Mouse (Mus musculus) gastrocnemius, postnatal 10 days (tissue): ENCODE data around the gene Dlgap1. TPM values are rescaled to one million over a fixed set of nuclear protein-coding genes. Genes with fewer than 3 reads are reported as not detected.

Experiments used
- DNase-seq: peaks from one replicate; pipeline ENCODE4 v3.0.0; 2021; ENCODE audit warnings: mixed read lengths
- total RNA-seq, 2 experiments: library from RNA; stranded (reverse); gene quantifications; 2 replicates each; pipeline ENCODE4 v1.2.3; 2021

Gene Dlgap1
- total RNA-seq, 2 experiments from 2014 or later = 0.78 to 1.4 TPM

GRCm38 (mm10) chr17:70762001-70762400 lies 793.1 kb downstream of the Dlgap1 start:
- DNase-seq = no peak

DNA sequence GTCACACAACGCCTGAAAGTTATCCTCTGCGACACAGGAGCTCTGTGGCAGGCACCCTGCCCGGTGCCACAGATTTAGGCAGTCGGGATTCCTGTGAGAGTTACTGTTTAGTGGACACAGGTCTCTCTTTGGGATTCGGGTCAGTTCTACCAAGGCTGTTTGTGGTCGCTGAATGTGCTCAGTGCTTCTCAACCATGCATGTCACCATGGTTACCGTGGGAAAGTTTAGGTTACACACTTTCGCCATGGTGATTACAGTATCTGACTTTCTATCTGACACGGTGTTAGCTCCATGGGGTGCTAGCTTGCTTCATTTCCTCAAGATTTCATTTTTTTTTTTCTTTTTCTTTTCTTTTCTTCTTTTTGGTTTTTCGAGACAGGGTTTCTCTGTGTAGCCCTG lies 793.8 kb downstream of the Dlgap1 start:
- no peak for DNase-seq

DNA sequence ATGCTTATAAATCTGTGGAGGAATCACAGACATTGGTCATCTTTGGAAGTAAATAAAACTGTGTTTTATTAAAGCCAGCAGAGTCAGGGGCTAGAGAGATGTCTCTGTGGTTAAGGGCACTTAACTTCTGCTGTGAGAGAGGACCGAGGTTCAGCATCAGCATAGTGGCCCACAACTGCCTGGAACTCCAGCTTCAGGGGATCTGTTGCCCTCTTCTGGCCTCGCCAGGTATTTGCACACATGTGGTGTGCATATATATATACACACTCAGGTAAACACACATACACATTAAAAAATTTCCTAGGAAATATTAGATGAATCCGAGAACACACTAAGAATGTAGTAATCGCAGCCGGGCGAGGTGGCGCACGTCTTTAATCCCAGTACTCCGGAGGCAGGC lies 796.5 kb downstream of the Dlgap1 start:
- no peak for DNase-seq

DNA sequence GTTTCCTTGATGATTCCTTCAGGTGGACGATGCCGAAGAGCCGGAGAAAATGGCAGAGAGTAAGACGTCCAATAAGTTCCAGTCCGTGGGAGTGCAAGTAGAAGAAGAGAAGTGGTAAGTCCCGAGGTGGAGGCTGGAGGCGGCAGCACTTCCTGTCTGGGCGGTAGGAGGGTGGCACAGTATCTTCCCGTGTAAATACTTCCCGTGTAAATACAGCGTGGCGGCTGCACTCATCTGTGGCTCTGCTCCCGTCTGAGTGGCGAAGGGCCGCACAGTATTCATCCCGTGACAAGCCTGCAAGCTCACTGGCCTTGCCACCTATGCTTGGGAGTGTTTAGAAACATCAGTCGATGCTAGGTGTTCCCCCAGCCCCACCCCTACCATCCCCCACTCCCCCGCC lies 797.1 kb downstream of the Dlgap1 start:
- no peak for DNase-seq

DNA sequence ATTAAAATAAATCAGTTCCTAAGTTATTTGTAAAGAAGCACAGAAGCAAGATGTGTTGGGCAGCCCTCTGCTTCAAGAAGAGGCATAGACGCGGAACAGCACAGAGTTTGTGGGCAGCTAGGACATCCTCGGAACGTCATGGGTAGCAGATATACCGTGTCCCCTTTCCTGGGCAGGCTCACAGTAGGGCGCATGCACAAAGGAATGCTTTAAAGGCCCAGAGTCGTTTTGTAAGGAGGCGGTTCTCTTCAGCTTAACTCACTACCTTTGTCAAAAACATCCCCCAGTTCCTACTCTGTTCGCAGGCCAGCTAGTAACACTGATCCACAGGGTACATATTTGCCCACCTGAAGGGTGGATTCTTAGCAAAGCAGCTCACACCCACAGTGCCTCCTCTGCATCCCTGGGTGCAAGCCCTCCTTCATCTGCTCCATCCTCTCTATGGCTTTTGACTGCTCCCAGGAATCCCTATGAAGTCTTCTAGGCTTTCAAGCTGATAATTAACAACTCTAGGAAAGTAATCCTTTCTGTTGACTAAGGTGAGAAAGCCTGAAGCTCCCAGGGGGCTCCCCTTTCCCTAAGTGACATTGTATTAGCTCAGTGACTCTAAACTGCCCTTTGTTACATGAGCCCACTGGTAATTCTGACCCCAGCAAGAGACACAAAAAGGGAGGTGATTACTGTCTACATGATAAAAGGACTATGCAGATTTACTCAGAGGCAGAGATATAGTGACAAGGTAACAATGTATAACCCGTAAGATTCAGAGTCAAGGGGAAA lies 803.4 kb downstream of the Dlgap1 start:
- DNase-seq = no peak

DNA sequence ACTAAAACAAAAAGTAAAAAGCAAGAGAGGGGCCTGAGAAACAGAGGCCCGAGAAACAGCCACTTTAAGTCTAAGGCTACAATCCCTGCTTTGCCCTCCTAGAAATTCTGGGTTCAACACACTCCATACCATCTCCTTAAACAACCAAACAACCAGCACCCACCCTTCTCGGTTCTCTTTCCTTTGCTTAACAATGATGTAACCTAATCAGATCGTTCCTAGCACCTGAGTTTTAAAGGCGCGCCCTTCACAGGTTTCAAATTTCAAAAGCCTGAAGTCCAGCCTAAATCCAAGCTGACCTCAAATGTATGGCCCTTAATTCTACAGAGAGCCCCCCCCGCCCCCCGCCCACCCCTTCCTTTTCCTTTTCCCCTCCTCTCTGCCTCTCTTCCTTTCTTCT lies 810.9 kb downstream of the Dlgap1 start:
- no peak for DNase-seq

DNA sequence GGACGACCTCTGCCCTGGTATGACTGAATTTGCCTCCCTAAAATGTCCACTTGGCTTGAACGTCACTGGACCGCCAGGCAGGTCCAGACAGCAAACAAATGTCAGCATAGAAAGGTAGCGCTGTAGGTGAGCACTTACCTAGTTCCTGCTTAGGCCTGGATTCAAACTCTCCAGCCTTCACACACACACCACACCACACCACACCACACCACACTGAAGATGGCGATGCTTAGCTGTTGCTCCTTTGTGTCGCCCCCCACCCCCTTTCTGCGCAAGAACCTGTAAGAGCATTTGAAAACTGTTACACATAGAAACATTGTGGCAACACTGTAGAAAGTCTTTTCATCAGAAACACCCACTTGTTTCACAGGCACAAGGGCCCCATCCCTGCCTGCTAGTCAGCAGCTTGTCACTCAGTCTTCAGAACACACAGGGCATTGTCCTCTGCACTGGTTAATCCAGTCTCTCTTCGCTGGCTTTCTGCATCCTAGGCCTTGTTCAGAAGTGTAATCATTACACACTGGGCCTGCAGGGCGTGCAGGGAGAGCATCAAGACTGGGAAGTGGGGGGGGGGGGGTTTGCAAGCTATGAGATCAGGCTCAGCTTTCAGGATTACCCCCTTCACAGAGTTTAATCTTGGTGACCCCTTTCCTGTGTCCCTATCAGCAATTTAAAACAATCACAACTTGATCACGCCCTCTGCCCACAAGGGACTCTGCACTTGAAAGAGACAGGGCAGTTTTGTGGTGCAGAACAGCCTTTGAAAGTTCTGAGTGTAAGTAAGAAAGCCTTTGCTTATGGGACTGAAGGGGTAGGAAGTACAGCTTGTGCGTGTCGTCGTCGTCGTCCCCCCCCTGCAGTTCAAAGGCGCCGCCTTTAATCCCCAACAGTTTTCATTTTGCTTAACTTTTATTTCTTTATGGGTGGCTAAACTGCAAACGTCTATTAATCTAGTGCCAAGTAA lies 812.1 kb downstream of the Dlgap1 start:
- DNase-seq = no peak

GRCm38 (mm10) chr17:70783273-70783672 lies 814.4 kb downstream of the Dlgap1 start:
- DNase-seq = no peak

DNA sequence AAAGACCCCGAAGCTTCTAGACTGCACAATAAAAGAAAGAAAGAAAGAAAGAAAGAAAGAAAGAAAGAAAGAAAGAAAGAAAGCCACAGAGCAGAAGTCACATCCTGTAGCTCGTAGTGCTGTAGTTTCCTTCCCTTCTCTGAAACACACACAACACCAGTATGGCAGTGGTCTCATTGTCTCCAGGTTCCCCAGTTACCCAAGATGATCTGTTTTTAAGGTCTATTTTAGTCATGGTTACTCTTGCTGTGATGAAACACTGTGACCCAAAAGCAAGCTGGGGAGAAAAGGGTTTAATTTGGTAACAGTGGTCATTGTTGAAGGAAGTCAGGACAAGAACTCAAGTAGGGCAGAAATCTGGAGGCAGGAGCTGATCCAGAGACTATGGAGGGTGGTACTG lies 818.5 kb downstream of the Dlgap1 start:
- no peak for DNase-seq

- DNase-seq = no peak
Observed at GRCm38 (mm10) chr17:70790801-70791200, 821.9 kb downstream of the Dlgap1 start.

- no peak for DNase-seq
Observed at GRCm38 (mm10) chr17:70791596-70792275, 822.9 kb downstream of the Dlgap1 start.

DNA sequence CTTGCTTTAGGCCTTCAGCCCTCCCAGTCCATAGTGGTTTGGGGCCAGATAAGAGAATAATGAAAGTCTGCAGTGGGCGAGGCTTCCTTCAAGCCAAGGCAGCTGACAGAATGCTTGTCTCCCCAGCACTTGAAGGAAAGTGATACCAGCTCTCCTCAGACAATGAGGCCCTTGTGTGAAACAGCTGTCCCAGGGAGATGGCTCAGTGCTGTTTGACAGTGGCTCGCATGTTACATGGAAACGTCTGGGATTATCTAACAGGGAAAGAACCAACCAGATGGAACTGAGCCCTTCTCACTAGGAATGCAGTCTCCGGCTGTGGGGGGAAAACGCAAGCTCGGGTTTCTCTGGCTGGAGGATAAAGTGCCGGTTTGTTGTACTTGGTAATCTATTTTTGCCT lies 825.4 kb downstream of the Dlgap1 start:
- DNase-seq = peak; percentile 17

DNA sequence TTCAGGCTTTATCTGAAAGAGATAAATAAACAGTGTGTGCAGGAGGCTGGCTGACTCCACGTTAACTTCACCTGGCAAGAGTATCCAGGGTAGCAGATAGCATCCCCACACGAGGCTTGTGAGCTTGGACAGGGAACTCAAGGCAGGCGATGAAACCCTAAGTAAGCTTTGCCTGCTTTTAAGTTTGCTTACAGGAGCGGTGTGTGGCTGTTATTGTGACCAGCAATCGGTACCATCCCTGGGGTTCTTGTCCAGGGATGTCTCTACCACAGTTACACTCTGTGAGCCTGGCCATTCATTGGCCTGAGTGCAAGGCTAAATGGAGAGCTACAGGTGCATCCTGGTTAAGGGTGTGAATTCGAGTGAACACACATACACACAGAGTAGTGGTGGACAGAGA lies 825.8 kb downstream of the Dlgap1 start:
- no peak for DNase-seq

GRCm38 (mm10) chr17:70795196-70795595 lies 826.3 kb downstream of the Dlgap1 start:
- DNase-seq = no peak

GRCm38 (mm10) chr17:70796940-70797772 lies 828.3 kb downstream of the Dlgap1 start:
- DNase-seq = no peak

- no peak for DNase-seq
Observed at GRCm38 (mm10) chr17:70797773-70798045, 828.8 kb downstream of the Dlgap1 start.

- DNase-seq = no peak
Observed at GRCm38 (mm10) chr17:70799266-70799665, 830.4 kb downstream of the Dlgap1 start.

DNA sequence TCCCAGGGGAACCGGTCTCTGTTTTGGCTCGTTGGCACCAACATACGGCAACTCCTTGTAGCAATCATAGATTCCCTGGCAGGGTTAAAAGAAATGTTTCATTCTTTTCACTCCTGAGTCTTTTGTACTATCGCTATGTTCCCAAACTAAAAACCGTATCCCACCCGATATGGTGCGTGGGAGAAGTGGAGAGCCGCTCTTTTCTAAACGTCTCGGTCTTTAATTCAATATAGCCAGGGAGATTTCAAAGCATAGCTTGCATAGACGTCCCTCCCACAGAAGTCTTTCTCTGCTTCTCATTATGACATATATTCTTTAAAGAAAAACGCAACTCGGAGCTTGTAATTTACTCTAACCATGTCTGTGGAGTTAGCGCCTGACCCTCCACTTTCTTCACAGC lies 833.1 kb downstream of the Dlgap1 start:
- no peak for DNase-seq

- no peak for DNase-seq
Observed at GRCm38 (mm10) chr17:70805866-70806265, 837.0 kb downstream of the Dlgap1 start.

DNA sequence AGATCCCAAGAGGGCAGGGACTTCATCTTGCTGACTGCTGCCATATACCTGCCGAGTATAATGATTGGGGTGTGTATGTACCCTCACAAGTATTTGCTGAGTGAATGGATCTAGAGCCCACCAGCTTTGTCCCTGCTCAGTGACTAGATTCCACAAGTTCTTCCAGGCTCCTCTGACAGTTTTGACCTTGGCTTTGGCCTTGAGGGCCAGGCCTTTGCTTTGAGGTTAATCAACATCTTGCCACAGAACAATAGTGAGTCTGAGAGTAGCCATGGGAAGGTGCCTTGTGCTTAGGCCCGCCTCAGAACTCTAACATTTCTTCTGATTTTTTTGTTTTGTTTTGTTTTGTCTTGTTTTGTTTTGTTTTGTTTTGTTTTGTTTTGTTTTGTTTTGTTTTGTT lies 837.7 kb downstream of the Dlgap1 start:
- DNase-seq = no peak

DNA sequence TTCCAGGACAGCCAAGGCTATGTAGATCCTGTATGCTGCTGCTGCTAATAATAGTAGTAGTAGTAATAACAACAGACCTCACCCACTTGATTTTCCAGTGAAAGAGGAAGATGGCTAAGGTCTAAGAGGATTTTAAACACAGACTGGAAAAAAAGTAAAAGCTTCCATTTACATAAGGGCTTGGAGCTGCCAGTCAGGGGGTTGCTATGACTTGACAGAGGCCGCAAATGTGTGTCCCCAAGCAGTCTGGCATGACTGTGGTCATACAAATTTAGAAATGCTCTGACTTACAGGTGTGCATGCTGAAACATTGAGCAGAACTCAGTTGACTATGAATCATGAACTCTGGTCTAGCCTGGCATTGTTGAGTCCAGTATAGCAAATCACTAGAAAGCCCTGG lies 839.0 kb downstream of the Dlgap1 start:
- DNase-seq = no peak

GRCm38 (mm10) chr17:70808837-70809236 lies 840.0 kb downstream of the Dlgap1 start:
- DNase-seq = no peak
